Mouse (Mus musculus): ENCODE measurements around the gene Kap.
"Not testable (repeated sequence)": the region's sequence is repeated elsewhere in the genome, so short reads cannot be mapped to it uniquely, and the experiment has no call there.

Kap gene

DNA sequence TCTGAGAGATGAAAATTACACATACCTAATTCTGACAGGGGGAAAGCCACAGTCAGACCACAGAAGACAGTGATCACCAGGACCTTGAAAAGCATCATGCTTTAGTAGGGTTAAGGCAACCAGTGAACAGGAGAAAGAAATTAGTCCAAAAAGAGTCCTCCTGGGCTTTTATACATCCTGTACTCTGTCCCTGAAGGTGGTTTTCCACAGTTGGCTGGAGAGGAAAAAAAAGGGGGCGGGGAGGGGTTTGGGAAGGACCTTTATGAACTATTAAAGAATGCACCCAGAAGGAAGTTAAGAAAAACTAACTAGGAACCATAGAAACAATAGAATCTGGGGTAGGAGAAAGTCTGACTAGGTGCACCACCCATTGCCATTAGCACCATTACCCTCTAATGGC, at the start of gene Kap:
Kap (minus strand) TSS at position 237 of the 400 bp plus-strand sequence.
- DNase-seq (ENCODE audit: low spot score in 2 of 2): no peak

GRCm38 (mm10) chr6:133885871-133886415, 32.4 kb upstream of the Kap start:
- DNase-seq (ENCODE audit: low spot score in 2 of 2): no peak

DNA sequence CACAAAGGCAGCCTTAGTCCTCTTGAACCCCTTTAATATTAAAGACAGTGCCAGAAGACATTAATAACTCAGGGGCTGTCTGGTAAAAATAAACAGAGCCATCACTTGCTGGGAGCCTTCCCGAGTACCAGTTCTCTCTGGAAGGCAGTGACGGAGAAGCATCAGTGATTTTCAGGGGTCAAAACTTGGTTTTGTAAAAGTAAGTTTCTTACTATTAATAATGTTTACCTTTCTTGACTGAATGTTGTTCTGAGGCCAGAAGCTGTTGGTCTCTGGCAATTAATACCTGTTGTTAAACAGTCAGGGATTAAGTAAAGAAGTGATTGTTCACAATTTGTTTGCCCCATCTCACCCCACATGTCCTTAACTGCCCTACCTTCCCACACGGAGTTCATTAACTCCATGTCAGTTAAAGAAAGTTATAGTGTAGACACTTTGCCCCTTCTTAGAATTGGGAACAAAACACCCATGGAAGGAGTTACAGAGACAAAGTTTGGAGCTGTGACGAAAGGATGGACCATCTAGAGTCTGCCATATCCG, 30.0 kb upstream of the Kap start:
- no peak for DNase-seq (ENCODE audit: low spot score in 2 of 2)

- DNase-seq (ENCODE audit: low spot score in 2 of 2): peak; percentile 7 to 46
Observed at GRCm38 (mm10) chr6:133875906-133876462, 22.4 kb upstream of the Kap start.

- no peak for DNase-seq (ENCODE audit: low spot score in 2 of 2)
Observed at GRCm38 (mm10) chr6:133872667-133873066, 19.1 kb upstream of the Kap start.

- DNase-seq (ENCODE audit: low spot score in 2 of 2): no peak
Observed at GRCm38 (mm10) chr6:133871131-133871530, 17.6 kb upstream of the Kap start.

- DNase-seq (ENCODE audit: low spot score in 2 of 2): no peak
Observed at GRCm38 (mm10) chr6:133868381-133868780, 14.8 kb upstream of the Kap start.

DNA sequence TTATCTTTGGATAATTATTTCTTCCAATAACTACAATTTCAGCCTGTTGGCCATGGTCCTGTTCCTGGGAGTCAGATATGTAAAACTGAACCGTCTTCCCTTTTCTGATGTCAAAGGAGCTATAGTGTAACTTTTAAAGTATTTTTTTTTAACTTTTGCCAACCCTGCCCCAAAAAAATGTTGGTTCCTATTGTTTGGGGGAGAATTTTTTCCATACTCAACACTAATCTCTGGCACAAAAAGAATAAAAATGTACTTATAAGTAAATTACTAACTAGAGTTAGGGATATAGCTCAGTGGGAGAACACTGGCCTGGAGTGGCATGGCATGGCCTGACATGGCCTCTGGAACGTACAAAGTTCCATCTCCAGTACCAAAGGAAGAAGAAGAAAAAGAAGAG, 2.3 kb upstream of the Kap start:
- DNase-seq (ENCODE audit: low spot score in 2 of 2): no peak

DNA sequence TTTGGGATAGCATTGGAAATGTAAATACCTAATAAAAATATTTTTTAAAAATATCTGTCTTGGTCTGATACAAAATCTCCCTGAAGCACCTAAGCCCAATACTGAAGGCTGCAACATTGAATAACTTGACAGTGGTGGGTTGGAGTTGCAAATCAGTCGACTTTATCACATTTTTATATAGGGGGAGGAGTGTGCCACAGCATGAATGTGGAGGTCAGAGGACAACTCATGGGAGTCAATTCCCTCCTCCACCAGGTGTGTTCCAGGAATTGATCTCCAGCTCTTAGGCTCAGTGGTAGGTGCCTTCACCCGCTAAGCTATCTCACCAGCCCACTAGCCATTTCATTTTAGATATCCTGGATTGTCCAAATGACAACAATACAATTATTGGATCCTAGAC, 4.2 kb downstream of the Kap start:
- DNase-seq (ENCODE audit: low spot score in 2 of 2): no peak

- DNase-seq (ENCODE audit: low spot score in 2 of 2): not testable (repeated sequence)
Observed at GRCm38 (mm10) chr6:133848861-133849260, 4.7 kb downstream of the Kap start.

GRCm38 (mm10) chr6:133838296-133838995, 15.1 kb downstream of the Kap start:
- DNase-seq (ENCODE audit: low spot score in 2 of 2): not testable (repeated sequence)

DNA sequence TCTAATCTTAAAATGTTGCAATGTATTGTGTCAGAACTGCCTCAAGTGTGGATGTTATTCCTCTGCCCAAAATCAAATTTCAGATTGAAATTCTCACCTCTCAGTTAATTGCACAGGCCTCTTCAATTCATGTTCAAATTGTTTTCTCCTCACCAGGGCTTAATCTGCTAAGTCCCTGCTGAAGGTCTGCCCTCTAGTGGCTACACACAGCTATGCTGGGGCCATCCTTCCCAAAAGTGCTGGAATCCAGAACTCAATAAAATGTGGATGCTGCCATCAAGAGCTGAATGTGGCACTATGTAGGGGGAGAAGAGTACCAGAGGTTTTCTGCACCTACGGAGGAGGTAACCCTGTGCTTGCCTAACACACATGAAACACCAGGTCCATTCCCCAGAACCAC, 41.2 kb downstream of the Kap start:
- peak in 1 of 2 experiments; percentile 1 for DNase-seq (ENCODE audit: low spot score in 2 of 2)
